Mouse (Mus musculus) heart, embryonic 16.5 days (tissue): ENCODE results near the gene Gm10181. TPM values are rescaled to one million over a fixed set of nuclear protein-coding genes. Genes with fewer than 3 reads are reported as not detected.

Source experiments
- ATAC-seq: fragments of 200-750 bp; cut with Nextera tagmentation; replicated peaks from 2 replicates; pipeline ENCODE4 v1.8.0; 2017; ENCODE audit warnings: moderate number of reproducible peaks; ENCODE audit not compliant: insufficient read depth, low FRiP score; ENCODE audit errors: extremely low read depth
- H3K27ac ChIP-seq: fragments of 300-500 bp; sonication (generic); 2 replicates; pipeline ENCODE4 v1.5.1; 2014; ENCODE audit warnings: mild to moderate bottlenecking, low read length, control low read depth, moderate library complexity
- H3K27me3 ChIP-seq: fragments of 300-500 bp; sonication (generic); 2 replicates; pipeline ENCODE4 v1.6.1; 2014; ENCODE audit warnings: low read length, mixed read lengths; ENCODE audit not compliant: control insufficient read depth, insufficient read depth
- H3K36me3 ChIP-seq: fragments of 300-500 bp; sonication (generic); 2 replicates; pipeline ENCODE4 v1.6.1; 2014; ENCODE audit not compliant: control insufficient read depth, insufficient read depth
- H3K4me1 ChIP-seq: fragments of 300-500 bp; sonication (generic); 2 replicates; pipeline ENCODE4 v1.6.1; 2014; ENCODE audit warnings: low read length, mixed read lengths; ENCODE audit not compliant: control insufficient read depth, insufficient read depth
- H3K4me2 ChIP-seq: fragments of 300-500 bp; sonication (generic); 2 replicates; pipeline ENCODE4 v1.6.1; 2014; ENCODE audit warnings: low read depth, mild to moderate bottlenecking, control low read depth, low read length
- H3K4me3 ChIP-seq: fragments of 300-500 bp; sonication (generic); 2 replicates; pipeline ENCODE4 v1.5.1; 2014; ENCODE audit warnings: mild to moderate bottlenecking, control low read depth, low read length
- H3K9ac ChIP-seq: fragments of 300-500 bp; sonication (generic); 2 replicates; pipeline ENCODE4 v1.6.1; 2014; ENCODE audit warnings: low read length, control low read depth
- H3K9me3 ChIP-seq: fragments of 300-500 bp; sonication (generic); replicated peaks from 2 replicates; pipeline ENCODE4 v1.6.1; 2016; ENCODE audit warnings: low read length; ENCODE audit not compliant: control insufficient read depth
- WGBS: fragments of 180-500 bp; shearing (Covaris S2); extraction: QIAGEN DNeasy Blood & Tissue Kit; methylation state at CpG from one replicate; pipeline ENCODE4 v1.1.7; 2014; 5-methylcytosine and 5-hydroxymethylcytosine counted together
- polyA plus RNA-seq: library from polyadenylated mRNA; unstranded; fragments of >200 nt; fragmentation: Nextera tagmentation; extraction: Ambion mirVana; gene quantifications from 2 replicates; pipeline ENCODE4 v1.2.1, GENCODE M21; 2015

The Gm10181 gene
- polyA plus RNA-seq: not detected in 2 replicates

- Histone ChIP-seq H3K9me3 (no peaks in the 10 kb centered on the region), H3K4me1 (no peaks in the 10 kb centered on the region), H3K27ac (no peak within 1 kb of the TSS), H3K9ac (no peak within 1 kb of the TSS), H3K36me3 (no peaks in the 10 kb centered on the region), H3K27me3 (no peaks in the 10 kb centered on the region), H3K4me3 (no peak within 1 kb of the TSS), H3K4me2 (no peak within 1 kb of the TSS)
- WGBS: 79% methylated on average over 2 of the region's 2 CpGs
- no peak for ATAC-seq
Measured at GRCm38 (mm10) chr9:25089122-25089521, at the start of gene Gm10181. Gene Gm10181, plus strand, starts transcription at chr9:25089422.

GRCm38 (mm10) chr9:25041665-25042064, 47.6 kb upstream of the Gm10181 start:
- H3K4me3 ChIP-seq: no peak overlapping the region
- H3K27ac ChIP-seq: no peak overlapping the region
- no peak overlapping the region for H3K9ac ChIP-seq
- ATAC-seq: no peak
- no peak overlapping the region for H3K4me2 ChIP-seq
- H3K36me3 ChIP-seq: no peaks in the 10 kb centered on the region
- H3K4me1 ChIP-seq: no peaks in the 10 kb centered on the region
- no peaks in the 10 kb centered on the region for H3K9me3 ChIP-seq
- H3K27me3 ChIP-seq: no peaks in the 10 kb centered on the region
- 23% methylated on average over 6 of the region's 6 CpGs for WGBS

GRCm38 (mm10) chr9:25042162-25043111, 46.8 kb upstream of the Gm10181 start:
- Histone ChIP-seq H3K27ac (no peak overlapping the region), H3K4me2 (no peak overlapping the region), H3K27me3 (no peaks in the 10 kb centered on the region), H3K4me1 (no peaks in the 10 kb centered on the region), H3K36me3 (no peaks in the 10 kb centered on the region), H3K4me3 (no peak overlapping the region), H3K9me3 (no peaks in the 10 kb centered on the region), H3K9ac (no peak overlapping the region)
- 64% methylated on average over 15 of the region's 15 CpGs for WGBS
- ATAC-seq: no peak

GRCm38 (mm10) chr9:25044325-25044724, 44.9 kb upstream of the Gm10181 start:
- Histone ChIP-seq H3K9ac (no peak overlapping the region), H3K27me3 (no peaks in the 10 kb centered on the region), H3K9me3 (no peaks in the 10 kb centered on the region), H3K4me1 (no peaks in the 10 kb centered on the region), H3K27ac (no peak overlapping the region), H3K4me3 (no peak overlapping the region), H3K36me3 (no peaks in the 10 kb centered on the region), H3K4me2 (no peak overlapping the region)
- WGBS: 88% methylated on average over 3 of the region's 3 CpGs
- ATAC-seq: no peak

GRCm38 (mm10) chr9:25048289-25048688, 40.9 kb upstream of the Gm10181 start:
- no peak for ATAC-seq
- no peaks in the 10 kb centered on the region for H3K9me3 ChIP-seq
- peak overlapping the region; percentile 14; the same call in 1 of the 2 replicates for H3K4me2 ChIP-seq
- H3K36me3 ChIP-seq: no peaks in the 10 kb centered on the region
- no peak overlapping the region for H3K4me3 ChIP-seq
- no peak overlapping the region for H3K9ac ChIP-seq
- no peaks in the 10 kb centered on the region for H3K4me1 ChIP-seq
- peak overlapping the region; percentile 10; the same call in 1 of the 2 replicates for H3K27ac ChIP-seq
- 25% methylated on average over 2 of the region's 2 CpGs for WGBS
- no peaks in the 10 kb centered on the region for H3K27me3 ChIP-seq

GRCm38 (mm10) chr9:25048940-25049339, 40.3 kb upstream of the Gm10181 start:
- 65% methylated on average over 2 of the region's 2 CpGs for WGBS
- ATAC-seq: no peak
- H3K4me1 ChIP-seq: no peaks in the 10 kb centered on the region
- no peaks in the 10 kb centered on the region for H3K9me3 ChIP-seq
- H3K36me3 ChIP-seq: no peaks in the 10 kb centered on the region
- H3K27me3 ChIP-seq: no peaks in the 10 kb centered on the region
- H3K9ac ChIP-seq: no peak overlapping the region
- H3K27ac ChIP-seq: no peak overlapping the region
- H3K4me2 ChIP-seq: peak overlapping the region; percentile 14; the same call in 1 of the 2 replicates
- no peak overlapping the region for H3K4me3 ChIP-seq

GRCm38 (mm10) chr9:25051901-25052300, 37.3 kb upstream of the Gm10181 start:
- no peak for ATAC-seq
- WGBS: 44% methylated on average over 4 of the region's 4 CpGs
- Histone ChIP-seq H3K9ac (no peak overlapping the region), H3K36me3 (no peaks in the 10 kb centered on the region), H3K27ac (no peak overlapping the region), H3K27me3 (no peaks in the 10 kb centered on the region), H3K4me2 (no peak overlapping the region), H3K4me3 (no peak overlapping the region), H3K4me1 (no peaks in the 10 kb centered on the region), H3K9me3 (no peaks in the 10 kb centered on the region)

GRCm38 (mm10) chr9:25055650-25056376, 33.4 kb upstream of the Gm10181 start:
- H3K27ac ChIP-seq: no peak overlapping the region
- no peak for ATAC-seq
- no peak overlapping the region for H3K4me2 ChIP-seq
- 0 out of 2 replicates have a peak, but pooled peaks cover 2% of the 10 kb centered on the region for H3K4me1 ChIP-seq
- H3K4me3 ChIP-seq: no peak overlapping the region
- no peaks in the 10 kb centered on the region for H3K27me3 ChIP-seq
- H3K9ac ChIP-seq: no peak overlapping the region
- no peaks in the 10 kb centered on the region for H3K9me3 ChIP-seq
- no peaks in the 10 kb centered on the region for H3K36me3 ChIP-seq

- H3K4me2 ChIP-seq: no peak overlapping the region
- no peak overlapping the region; the same call in 1 of the 2 replicates for H3K27ac ChIP-seq
- H3K4me1 ChIP-seq: 0 out of 2 replicates have a peak, but pooled peaks cover 2% of the 10 kb centered on the region
- no peak overlapping the region for H3K9ac ChIP-seq
- 53% methylated on average over 3 of the region's 3 CpGs for WGBS
- no peaks in the 10 kb centered on the region for H3K36me3 ChIP-seq
- 0 out of 2 replicates have a peak, but pooled peaks cover 2% of the 10 kb centered on the region for H3K9me3 ChIP-seq
- no peak overlapping the region for H3K4me3 ChIP-seq
- H3K27me3 ChIP-seq: no peaks in the 10 kb centered on the region
- no peak for ATAC-seq
Measured at GRCm38 (mm10) chr9:25058726-25059125, 30.5 kb upstream of the Gm10181 start.
